Mouse (Mus musculus): ENCODE measurements at regions not wholly inside any gene's neighbourhood (a gene's known extent, or its start where the extent isn't known, plus 50 kb on each side); places are given as distances from the start of the nearest gene placed in this dataset.
"Not testable (repeated sequence)": the region's sequence is repeated elsewhere in the genome, so short reads cannot be mapped to it uniquely, and the experiment has no call there.

DNA sequence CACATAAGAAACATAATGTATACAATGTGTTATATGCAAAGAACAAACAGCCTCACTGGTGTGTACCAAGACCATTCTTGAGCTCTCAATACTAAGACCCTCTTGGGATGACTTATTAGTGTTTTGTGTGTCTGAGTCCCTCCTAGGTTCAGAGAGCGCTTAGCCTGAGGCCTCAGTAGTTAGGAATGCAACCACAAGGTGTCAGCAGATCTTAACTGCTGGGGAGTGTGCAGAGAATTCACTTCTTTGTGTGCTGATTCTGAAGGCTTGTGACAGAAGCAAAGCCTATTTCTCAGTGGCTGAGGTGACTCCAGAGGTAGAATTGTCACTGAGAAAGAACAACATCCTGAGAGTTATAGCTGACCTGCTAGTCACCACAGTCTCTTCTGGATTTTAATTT, 816.9 kb upstream of the Olfr1507 start:
- H3K4me3 ChIP-seq (ENCODE audit: low read depth, low read length); H3K27me3 ChIP-seq (replicated peaks; ENCODE audit: control insufficient read depth, insufficient read depth, low read length); H3K9ac ChIP-seq (ENCODE audit: low read length); ATAC-seq (replicated peaks; ENCODE audit: low FRiP score, low TSS enrichment, low read depth); DNase-seq (ENCODE audit: low spot score); H3K36me3 ChIP-seq (ENCODE audit: control insufficient read depth, insufficient read depth, low read length); H3K27ac ChIP-seq (ENCODE audit: low read depth); H3K4me1 ChIP-seq (replicated peaks; ENCODE audit: control insufficient read depth, insufficient read depth, low read length); H3K9me3 ChIP-seq (ENCODE audit: control insufficient read depth, low read length); H3K4me2 ChIP-seq (ENCODE audit: low read length): not testable (repeated sequence)
- WGBS, result 20% methylated on average over 1 of the region's 1 CpGs

- not testable (repeated sequence) for DNase-seq (ENCODE audit: low spot score); H3K36me3 ChIP-seq (ENCODE audit: control insufficient read depth, insufficient read depth, low read length); H3K4me1 ChIP-seq (replicated peaks; ENCODE audit: control insufficient read depth, insufficient read depth, low read length); H3K9me3 ChIP-seq (ENCODE audit: control insufficient read depth, low read length); ATAC-seq (replicated peaks; ENCODE audit: low FRiP score, low TSS enrichment, low read depth); H3K27me3 ChIP-seq (replicated peaks; ENCODE audit: control insufficient read depth, insufficient read depth, low read length); H3K4me3 ChIP-seq (ENCODE audit: low read depth, low read length); H3K9ac ChIP-seq (ENCODE audit: low read length); H3K4me2 ChIP-seq (ENCODE audit: low read length); H3K27ac ChIP-seq (ENCODE audit: low read depth)
- WGBS, result no CpG with 5 or more reads among the region's 3 CpGs
These were observed 807.6 kb upstream of the Olfr1507 start for GRCm38 (mm10) chr14:53303179-53303578.

- H3K9me3 ChIP-seq (ENCODE audit: control insufficient read depth, low read length); H3K4me3 ChIP-seq (ENCODE audit: low read depth, low read length); H3K27me3 ChIP-seq (replicated peaks; ENCODE audit: control insufficient read depth, insufficient read depth, low read length); DNase-seq (ENCODE audit: low spot score); H3K36me3 ChIP-seq (ENCODE audit: control insufficient read depth, insufficient read depth, low read length); H3K4me2 ChIP-seq (ENCODE audit: low read length); H3K27ac ChIP-seq (ENCODE audit: low read depth); H3K4me1 ChIP-seq (replicated peaks; ENCODE audit: control insufficient read depth, insufficient read depth, low read length); ATAC-seq (replicated peaks; ENCODE audit: low FRiP score, low TSS enrichment, low read depth); H3K9ac ChIP-seq (ENCODE audit: low read length): not testable (repeated sequence)
- WGBS, result no CpG with 5 or more reads among the region's 3 CpGs
These were observed 806.9 kb upstream of the Olfr1507 start for GRCm38 (mm10) chr14:53302491-53302829.

DNA sequence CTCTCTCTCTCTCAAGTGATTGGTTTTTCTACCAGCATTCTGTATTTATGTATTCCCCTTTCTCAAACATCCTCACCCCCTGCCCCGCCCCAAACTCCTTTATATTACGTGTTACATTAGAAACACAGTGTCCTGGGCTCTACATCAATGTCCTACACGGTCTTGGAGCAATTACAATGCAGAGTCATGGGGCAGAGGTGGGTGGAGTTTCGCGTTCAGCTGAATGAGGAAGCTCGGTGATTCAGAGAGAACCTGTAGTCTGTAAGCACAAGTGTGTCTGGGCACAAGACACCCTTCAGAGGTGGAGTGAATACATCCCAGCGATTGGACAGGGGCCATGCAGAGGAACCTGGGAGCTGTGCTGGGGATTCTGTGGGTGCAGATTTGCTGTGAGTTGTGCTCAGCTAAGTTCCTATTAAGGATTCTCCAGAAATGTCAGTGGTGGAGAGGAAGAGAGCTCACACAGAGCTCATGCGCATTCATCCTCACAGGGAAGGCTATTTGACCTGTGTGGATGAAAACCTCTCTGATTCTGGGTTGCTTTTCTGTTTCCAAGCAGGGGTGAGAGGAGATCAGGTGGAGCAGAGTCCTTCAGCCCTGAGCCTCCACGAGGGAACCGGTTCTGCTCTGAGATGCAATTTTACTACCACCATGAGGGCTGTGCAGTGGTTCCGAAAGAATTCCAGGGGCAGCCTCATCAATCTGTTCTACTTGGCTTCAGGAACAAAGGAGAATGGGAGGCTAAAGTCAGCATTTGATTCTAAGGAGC, 806.4 kb upstream of the Olfr1507 start:
- H3K4me2 ChIP-seq (ENCODE audit: low read length); DNase-seq (ENCODE audit: low spot score); H3K9ac ChIP-seq (ENCODE audit: low read length); H3K4me3 ChIP-seq (ENCODE audit: low read depth, low read length); H3K9me3 ChIP-seq (ENCODE audit: control insufficient read depth, low read length); ATAC-seq (replicated peaks; ENCODE audit: low FRiP score, low TSS enrichment, low read depth); H3K4me1 ChIP-seq (replicated peaks; ENCODE audit: control insufficient read depth, insufficient read depth, low read length); H3K27ac ChIP-seq (ENCODE audit: low read depth); H3K36me3 ChIP-seq (ENCODE audit: control insufficient read depth, insufficient read depth, low read length); H3K27me3 ChIP-seq (replicated peaks; ENCODE audit: control insufficient read depth, insufficient read depth, low read length): not testable (repeated sequence)
- no CpG with 5 or more reads among the region's 11 CpGs for WGBS

DNA sequence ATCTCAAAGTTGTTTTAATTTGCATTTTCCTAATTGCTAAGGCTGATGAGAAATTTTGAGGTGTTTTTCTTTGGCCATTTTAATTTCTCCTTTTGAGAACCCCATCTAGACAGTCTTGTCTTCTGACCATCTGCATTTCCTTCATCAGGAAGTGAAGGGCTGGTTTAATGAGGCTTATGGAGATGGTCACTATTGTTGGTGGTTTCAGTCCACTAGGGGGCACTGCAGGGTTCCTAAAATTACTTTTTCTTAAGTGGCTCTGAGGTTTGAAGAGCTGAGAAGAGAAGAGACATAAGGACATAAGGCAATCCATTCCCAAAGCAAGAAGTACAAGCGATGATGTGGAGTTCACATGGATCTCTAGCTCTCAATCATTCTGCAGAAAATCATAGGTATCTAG, 805.6 kb upstream of the Olfr1507 start:
- H3K4me2 ChIP-seq (ENCODE audit: low read length); H3K36me3 ChIP-seq (ENCODE audit: control insufficient read depth, insufficient read depth, low read length); ATAC-seq (replicated peaks; ENCODE audit: low FRiP score, low TSS enrichment, low read depth); H3K27ac ChIP-seq (ENCODE audit: low read depth); H3K4me1 ChIP-seq (replicated peaks; ENCODE audit: control insufficient read depth, insufficient read depth, low read length); H3K27me3 ChIP-seq (replicated peaks; ENCODE audit: control insufficient read depth, insufficient read depth, low read length); H3K9me3 ChIP-seq (ENCODE audit: control insufficient read depth, low read length); DNase-seq (ENCODE audit: low spot score); H3K9ac ChIP-seq (ENCODE audit: low read length); H3K4me3 ChIP-seq (ENCODE audit: low read depth, low read length): not testable (repeated sequence)
- 64% methylated on average over 1 of the region's 1 CpGs for WGBS

DNA sequence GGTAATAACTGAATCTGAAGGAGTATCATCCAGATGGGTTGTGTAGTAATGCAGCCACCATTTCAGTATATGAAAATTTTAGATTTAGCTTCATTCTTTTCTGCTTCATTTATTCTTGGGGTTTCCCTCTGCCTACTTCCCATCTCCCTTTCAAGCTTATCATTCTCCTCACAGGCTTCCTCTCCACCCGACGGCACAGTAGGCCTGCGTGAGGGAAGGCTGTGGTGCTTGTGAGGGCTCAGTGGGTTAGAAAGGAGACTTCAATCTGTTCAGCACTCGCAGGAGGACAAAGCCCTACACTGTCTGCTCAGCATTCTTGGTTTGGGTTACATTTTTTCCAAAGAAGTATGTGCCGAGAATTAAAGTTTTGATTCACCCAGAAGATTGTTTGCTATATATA, 804.2 kb upstream of the Olfr1507 start:
- H3K4me2 ChIP-seq (ENCODE audit: low read length); ATAC-seq (replicated peaks; ENCODE audit: low FRiP score, low TSS enrichment, low read depth); H3K36me3 ChIP-seq (ENCODE audit: control insufficient read depth, insufficient read depth, low read length); H3K9ac ChIP-seq (ENCODE audit: low read length); H3K9me3 ChIP-seq (ENCODE audit: control insufficient read depth, low read length); H3K4me1 ChIP-seq (replicated peaks; ENCODE audit: control insufficient read depth, insufficient read depth, low read length); H3K27ac ChIP-seq (ENCODE audit: low read depth); H3K27me3 ChIP-seq (replicated peaks; ENCODE audit: control insufficient read depth, insufficient read depth, low read length); H3K4me3 ChIP-seq (ENCODE audit: low read depth, low read length); DNase-seq (ENCODE audit: low spot score): not testable (repeated sequence)
- no CpG with 5 or more reads among the region's 5 CpGs for WGBS

DNA sequence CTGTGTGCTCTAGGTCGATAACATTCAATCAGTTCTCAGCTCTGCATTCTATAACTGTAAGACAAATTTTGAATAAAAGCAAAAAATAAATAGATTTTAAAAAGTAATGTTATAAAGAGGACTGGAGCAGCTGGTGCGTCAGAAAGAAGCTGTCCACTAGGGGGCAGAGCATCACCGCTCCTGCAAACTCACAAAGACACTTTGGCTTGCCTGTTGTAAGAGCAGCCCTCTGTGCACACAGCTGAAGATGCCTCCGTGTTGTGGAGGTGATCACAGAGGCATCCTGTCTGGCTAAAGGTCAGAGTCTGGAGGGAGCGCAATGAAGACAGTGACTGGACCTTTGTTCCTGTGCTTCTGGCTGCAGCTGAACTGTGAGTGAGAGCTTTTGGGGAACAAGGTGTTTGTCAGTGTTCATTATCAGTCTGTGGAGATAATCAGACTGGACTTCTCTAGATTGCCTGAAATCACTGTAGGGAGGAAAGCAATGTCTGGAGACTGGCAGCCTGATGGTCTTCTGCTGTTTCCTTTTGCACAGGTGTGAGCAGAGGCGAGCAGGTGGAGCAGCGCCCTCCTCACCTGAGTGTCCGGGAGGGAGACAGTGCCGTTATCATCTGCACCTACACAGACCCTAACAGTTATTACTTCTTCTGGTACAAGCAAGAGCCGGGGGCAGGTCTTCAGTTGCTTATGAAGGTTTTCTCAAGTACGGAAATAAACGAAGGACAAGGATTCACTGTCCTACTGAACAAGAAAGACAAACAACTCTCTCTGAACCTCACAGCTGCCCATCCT, 788.0 kb upstream of the Olfr1507 start:
- H3K36me3 ChIP-seq (ENCODE audit: control insufficient read depth, insufficient read depth, low read length); H3K27me3 ChIP-seq (replicated peaks; ENCODE audit: control insufficient read depth, insufficient read depth, low read length); H3K9me3 ChIP-seq (ENCODE audit: control insufficient read depth, low read length); H3K27ac ChIP-seq (ENCODE audit: low read depth); H3K4me2 ChIP-seq (ENCODE audit: low read length); H3K9ac ChIP-seq (ENCODE audit: low read length); H3K4me3 ChIP-seq (ENCODE audit: low read depth, low read length); DNase-seq (ENCODE audit: low spot score); ATAC-seq (replicated peaks; ENCODE audit: low FRiP score, low TSS enrichment, low read depth); H3K4me1 ChIP-seq (replicated peaks; ENCODE audit: control insufficient read depth, insufficient read depth, low read length): not testable (repeated sequence)
- no CpG with 5 or more reads among the region's 12 CpGs for WGBS

DNA sequence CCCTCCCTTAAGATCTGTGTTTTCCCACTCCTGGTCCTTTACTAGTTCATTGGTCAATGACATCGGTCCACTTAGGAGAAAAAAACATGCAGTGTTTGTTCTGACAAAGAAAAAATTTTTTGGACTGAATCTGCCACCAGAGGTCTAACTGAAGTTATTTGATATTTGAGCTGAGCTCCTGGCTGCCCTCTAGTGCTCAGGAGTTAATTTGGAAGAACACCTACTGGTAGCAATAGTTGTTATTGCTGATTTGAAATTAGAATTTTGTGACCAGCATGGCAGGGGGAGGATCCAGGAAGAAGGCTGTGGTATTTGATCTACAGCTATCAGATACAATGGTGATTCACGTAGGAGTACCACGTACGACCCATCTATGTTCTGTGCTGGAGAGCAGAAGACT, 777.7 kb upstream of the Olfr1507 start:
- not testable (repeated sequence) for ATAC-seq (replicated peaks; ENCODE audit: low FRiP score, low TSS enrichment, low read depth); H3K9ac ChIP-seq (ENCODE audit: low read length); H3K4me2 ChIP-seq (ENCODE audit: low read length); H3K27ac ChIP-seq (ENCODE audit: low read depth); H3K4me1 ChIP-seq (replicated peaks; ENCODE audit: control insufficient read depth, insufficient read depth, low read length); DNase-seq (ENCODE audit: low spot score); H3K9me3 ChIP-seq (ENCODE audit: control insufficient read depth, low read length); H3K4me3 ChIP-seq (ENCODE audit: low read depth, low read length); H3K36me3 ChIP-seq (ENCODE audit: control insufficient read depth, insufficient read depth, low read length); H3K27me3 ChIP-seq (replicated peaks; ENCODE audit: control insufficient read depth, insufficient read depth, low read length)
- WGBS, result 76% methylated on average over 3 of the region's 4 CpGs

- not testable (repeated sequence) for H3K27me3 ChIP-seq (replicated peaks; ENCODE audit: control insufficient read depth, insufficient read depth, low read length); H3K36me3 ChIP-seq (ENCODE audit: control insufficient read depth, insufficient read depth, low read length); H3K4me2 ChIP-seq (ENCODE audit: low read length); H3K4me1 ChIP-seq (replicated peaks; ENCODE audit: control insufficient read depth, insufficient read depth, low read length); H3K4me3 ChIP-seq (ENCODE audit: low read depth, low read length); ATAC-seq (replicated peaks; ENCODE audit: low FRiP score, low TSS enrichment, low read depth); H3K9ac ChIP-seq (ENCODE audit: low read length); H3K9me3 ChIP-seq (ENCODE audit: control insufficient read depth, low read length); DNase-seq (ENCODE audit: low spot score); H3K27ac ChIP-seq (ENCODE audit: low read depth)
- WGBS, result no CpG with 5 or more reads among the region's 2 CpGs
These were observed 772.1 kb upstream of the Olfr1507 start for GRCm38 (mm10) chr14:53267693-53268092.

Data from intestine, embryonic 14.5 days (tissue).